Mouse (Mus musculus) lung, embryonic 16.5 days (tissue): Measurements from ENCODE around the gene Vwa8. TPM values are rescaled to one million over a fixed set of nuclear protein-coding genes. Genes with fewer than 3 reads are reported as not detected.
A peak's percentile ranks its signal among the peaks of the same experiment; 100 is the strongest.

Experiments used
- ATAC-seq: fragments of 200-750 bp; cut with Nextera tagmentation; 2 replicates; pipeline ENCODE4 v1.8.0; 2017; ENCODE audit warnings: low read depth, mild to moderate bottlenecking, moderate library complexity
- H3K27ac ChIP-seq: fragments of 300-500 bp; sonication (generic); 2 replicates; pipeline ENCODE4 v1.5.1; 2014; ENCODE audit warnings: mild to moderate bottlenecking, control low read depth, low read length
- H3K27me3 ChIP-seq: fragments of 300-500 bp; sonication (generic); 2 replicates; pipeline ENCODE4 v1.6.1; 2014; ENCODE audit warnings: low read depth, low read length, mixed read lengths; ENCODE audit not compliant: control insufficient read depth, insufficient read depth
- H3K36me3 ChIP-seq: fragments of 300-500 bp; sonication (generic); 2 replicates; pipeline ENCODE4 v1.6.1; 2014; ENCODE audit warnings: low read length; ENCODE audit not compliant: control insufficient read depth, insufficient read depth
- H3K4me1 ChIP-seq: fragments of 300-500 bp; sonication (generic); replicated peaks from 2 replicates; pipeline ENCODE4 v1.6.1; 2014; ENCODE audit warnings: low read length, mixed read lengths; ENCODE audit not compliant: control insufficient read depth, insufficient read depth
- H3K4me2 ChIP-seq: fragments of 300-500 bp; sonication (generic); 2 replicates; pipeline ENCODE4 v1.6.1; 2014; ENCODE audit warnings: low read depth, low read length, control low read depth
- H3K4me3 ChIP-seq: fragments of 300-500 bp; sonication (generic); 2 replicates; pipeline ENCODE4 v1.5.1; 2014; ENCODE audit warnings: mild to moderate bottlenecking, low read length, control low read depth
- H3K9ac ChIP-seq: fragments of 300-500 bp; sonication (generic); 2 replicates; pipeline ENCODE4 v1.6.1; 2014; ENCODE audit warnings: low read length, control low read depth
- H3K9me3 ChIP-seq: fragments of 300-500 bp; sonication (generic); 2 replicates; pipeline ENCODE4 v1.6.1; 2016; ENCODE audit warnings: low read length; ENCODE audit not compliant: control insufficient read depth
- WGBS: fragments of 180-500 bp; shearing (Covaris S2); extraction: QIAGEN DNeasy Blood & Tissue Kit; methylation state at CpG from one replicate; pipeline ENCODE4 v1.1.7; 2014; 5-methylcytosine and 5-hydroxymethylcytosine counted together
- polyA plus RNA-seq: library from polyadenylated mRNA; unstranded; fragments of >200 nt; fragmentation: Nextera tagmentation; extraction: Ambion mirVana; gene quantifications from 2 replicates; pipeline ENCODE4 v1.2.1, GENCODE M21; 2015

Gene Vwa8
- polyA plus RNA-seq, 1 experiment from 2014 or later, result 10.3 TPM

DNA sequence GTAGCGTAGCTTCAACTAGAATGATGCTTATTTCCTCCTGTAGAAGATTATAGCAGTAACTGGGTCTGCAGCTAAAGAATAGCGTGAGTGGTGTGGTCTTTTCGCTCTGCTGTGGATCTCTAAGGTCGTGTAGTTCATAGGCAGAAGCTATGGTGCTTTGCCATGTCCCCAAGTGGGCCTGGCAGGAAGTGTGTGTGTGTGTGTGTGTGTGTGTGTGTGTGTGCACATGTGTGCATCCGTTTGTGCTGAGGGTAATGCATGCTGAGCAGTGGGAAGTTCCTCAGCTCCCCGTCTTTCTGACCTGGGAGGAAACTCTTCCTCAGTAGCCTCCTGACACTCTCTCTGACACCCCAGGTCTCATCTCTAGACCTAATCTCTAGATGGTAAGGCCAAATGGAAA, 305.0 kb downstream of the Vwa8 start:
- no peak overlapping the region for H3K9ac ChIP-seq
- no peak overlapping the region for H3K27ac ChIP-seq
- H3K9me3 ChIP-seq, result no peaks in the 10 kb centered on the region
- 81% methylated on average over 6 of the region's 6 CpGs for WGBS
- H3K27me3 ChIP-seq, result no peaks in the 10 kb centered on the region
- peaks cover 16% of the 10 kb centered on the region for H3K4me1 ChIP-seq
- H3K36me3 ChIP-seq, result no peaks in the 10 kb centered on the region
- H3K4me2 ChIP-seq, result no peak overlapping the region
- no peak overlapping the region for H3K4me3 ChIP-seq
- ATAC-seq, result no peak

DNA sequence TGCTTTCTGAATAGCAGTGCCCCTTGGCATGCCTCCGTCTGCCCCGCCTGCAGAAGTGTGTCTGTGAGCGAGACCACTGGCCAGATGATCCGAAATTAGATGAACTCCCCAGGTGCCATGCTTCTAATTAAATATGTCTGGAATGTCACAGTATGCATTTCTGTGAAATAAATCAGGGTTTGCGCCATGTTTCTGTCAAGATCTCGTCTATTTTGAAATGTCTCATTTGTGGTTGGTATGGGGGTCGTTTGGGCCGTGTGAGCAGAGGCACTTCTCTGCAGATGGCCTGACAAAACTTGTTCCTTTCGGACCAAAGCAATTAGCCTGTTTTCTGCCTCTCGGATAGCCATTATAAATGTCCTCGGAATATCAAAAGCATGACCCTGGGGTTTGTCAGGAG, 306.1 kb downstream of the Vwa8 start:
- ATAC-seq, result no peak
- Histone ChIP-seq H3K27ac (no peak overlapping the region), H3K9ac (no peak overlapping the region), H3K9me3 (no peaks in the 10 kb centered on the region), H3K4me2 (no peak overlapping the region), H3K4me1 (peaks cover 16% of the 10 kb centered on the region), H3K27me3 (no peaks in the 10 kb centered on the region), H3K4me3 (no peak overlapping the region), H3K36me3 (no peaks in the 10 kb centered on the region)
- 71% methylated on average over 11 of the region's 11 CpGs for WGBS

DNA sequence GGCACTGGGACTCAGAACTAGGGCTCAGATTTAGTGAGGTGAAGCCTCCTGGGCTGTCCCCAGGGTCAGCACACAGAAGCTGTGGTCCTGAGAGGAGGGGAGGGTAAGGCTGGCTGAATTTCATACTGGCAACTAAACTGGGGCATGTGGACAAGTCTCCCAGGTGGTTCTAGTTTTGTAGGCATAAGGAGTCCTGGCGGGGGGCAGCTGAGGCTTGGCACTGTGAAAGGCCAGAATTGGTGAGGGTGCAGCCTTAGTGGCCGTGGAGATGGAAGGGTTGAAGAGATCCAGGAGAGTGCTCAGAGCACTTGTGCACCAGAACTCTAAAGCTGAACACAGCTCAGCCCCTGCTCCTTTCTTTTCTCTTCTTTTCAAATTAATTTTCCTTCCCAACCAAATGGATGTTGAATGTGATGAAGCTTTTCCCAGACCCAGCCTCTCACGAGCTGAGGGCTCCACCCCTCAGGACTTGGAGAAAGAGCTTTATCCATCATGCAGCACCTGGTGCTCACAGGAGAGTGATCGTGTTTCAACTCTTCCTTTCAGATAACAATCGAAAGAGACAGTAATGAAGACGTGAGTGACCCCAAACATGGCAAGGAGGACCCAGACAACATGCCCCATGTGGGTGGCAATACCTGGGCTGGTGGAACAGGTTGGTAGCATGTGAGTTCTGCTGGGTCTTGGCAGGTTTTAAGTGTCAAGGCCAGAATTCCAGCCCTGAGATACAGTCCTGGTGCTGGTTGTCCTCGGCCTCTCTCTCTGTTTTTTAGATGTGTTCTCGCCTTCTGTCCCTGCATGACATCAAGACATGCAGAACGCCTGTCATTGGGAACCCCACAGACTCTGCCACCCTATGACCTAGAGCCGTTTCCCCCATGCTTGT, 307.9 kb downstream of the Vwa8 start:
- 51% methylated on average over 10 of the region's 10 CpGs for WGBS
- Histone ChIP-seq H3K4me1 (peaks cover 18% of the 10 kb centered on the region), H3K9ac (no peak overlapping the region), H3K27ac (peak overlapping the region; percentile 75), H3K9me3 (no peaks in the 10 kb centered on the region), H3K4me3 (no peak overlapping the region), H3K36me3 (no peaks in the 10 kb centered on the region), H3K4me2 (no peak overlapping the region), H3K27me3 (no peaks in the 10 kb centered on the region)
- no peak for ATAC-seq

DNA sequence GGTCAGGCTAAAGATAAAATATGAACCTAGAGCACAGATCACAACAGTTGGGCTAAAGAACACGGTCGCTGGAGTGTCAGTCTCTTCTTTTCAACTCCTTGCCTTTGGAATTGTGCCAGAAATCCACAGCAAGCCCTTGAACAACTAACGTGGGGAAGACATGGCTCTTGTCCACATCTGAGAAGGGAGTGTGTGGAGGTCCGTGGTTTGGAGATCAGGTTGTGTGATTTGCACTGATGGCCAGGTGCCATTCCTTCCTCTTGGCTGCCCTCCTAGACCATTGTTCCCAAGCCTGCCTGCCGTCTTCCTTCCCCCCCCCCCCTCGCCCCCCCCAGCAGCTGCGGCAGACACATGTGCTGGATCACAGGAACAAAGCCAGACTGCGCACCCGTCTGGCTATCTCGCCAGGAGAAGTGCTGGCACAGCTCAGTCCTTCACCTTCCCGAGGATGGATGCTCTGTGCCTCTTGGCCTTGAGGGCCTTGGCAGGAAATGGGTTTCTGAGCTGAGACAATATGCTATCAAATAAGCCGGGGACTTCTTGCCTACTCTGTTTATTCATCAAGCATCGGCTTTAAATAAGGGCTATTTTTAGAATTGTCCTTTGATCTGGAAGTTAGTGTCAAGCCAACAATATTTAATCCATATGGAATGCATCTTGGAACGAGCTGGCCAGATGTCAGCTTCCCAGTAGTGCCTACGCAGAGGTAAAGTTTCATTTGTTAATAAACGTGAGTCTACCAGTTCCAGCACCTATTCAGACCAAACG, 308.8 kb downstream of the Vwa8 start:
- H3K27ac ChIP-seq, result peak overlapping the region; percentile 82
- H3K27me3 ChIP-seq, result no peaks in the 10 kb centered on the region
- peak overlapping the region; percentile 21; the same call in 1 of the 2 replicates for H3K9ac ChIP-seq
- 0 out of 2 replicates have a peak overlapping the region, but pooled peaks have one; percentile 18 for H3K4me2 ChIP-seq
- no peaks in the 10 kb centered on the region for H3K36me3 ChIP-seq
- 12% methylated on average over 15 of the region's 17 CpGs for WGBS
- H3K4me3 ChIP-seq, result no peak overlapping the region
- peak; percentile 90 for ATAC-seq
- H3K9me3 ChIP-seq, result no peaks in the 10 kb centered on the region
- peaks cover 18% of the 10 kb centered on the region for H3K4me1 ChIP-seq

DNA sequence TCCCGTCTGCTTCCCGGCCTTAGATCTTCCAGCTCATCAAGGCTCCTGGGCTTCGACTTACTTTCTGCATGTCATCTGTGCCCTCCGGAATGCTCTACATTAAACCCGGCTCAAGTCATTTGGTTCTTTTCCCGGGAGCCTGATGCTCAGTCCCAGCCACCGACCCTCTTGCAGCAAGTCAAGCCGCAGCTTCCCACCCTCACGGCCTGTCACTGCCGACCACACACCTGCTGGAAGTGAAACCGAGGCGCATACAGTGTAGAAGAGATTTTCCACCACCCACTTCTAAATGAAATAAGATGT, 309.3 kb downstream of the Vwa8 start:
- Histone ChIP-seq H3K4me3 (no peak overlapping the region), H3K9me3 (no peaks in the 10 kb centered on the region), H3K27ac (peak overlapping the region; percentile 82), H3K27me3 (no peaks in the 10 kb centered on the region), H3K4me1 (peaks cover 21% of the 10 kb centered on the region), H3K9ac (peak overlapping the region; percentile 21; the same call in 1 of the 2 replicates), H3K4me2 (0 out of 2 replicates have a peak overlapping the region, but pooled peaks have one; percentile 18), H3K36me3 (no peaks in the 10 kb centered on the region)
- ATAC-seq, result 0 out of 2 replicates have a peak, but pooled peaks have one; percentile 8
- 41% methylated on average over 12 of the region's 12 CpGs for WGBS

DNA sequence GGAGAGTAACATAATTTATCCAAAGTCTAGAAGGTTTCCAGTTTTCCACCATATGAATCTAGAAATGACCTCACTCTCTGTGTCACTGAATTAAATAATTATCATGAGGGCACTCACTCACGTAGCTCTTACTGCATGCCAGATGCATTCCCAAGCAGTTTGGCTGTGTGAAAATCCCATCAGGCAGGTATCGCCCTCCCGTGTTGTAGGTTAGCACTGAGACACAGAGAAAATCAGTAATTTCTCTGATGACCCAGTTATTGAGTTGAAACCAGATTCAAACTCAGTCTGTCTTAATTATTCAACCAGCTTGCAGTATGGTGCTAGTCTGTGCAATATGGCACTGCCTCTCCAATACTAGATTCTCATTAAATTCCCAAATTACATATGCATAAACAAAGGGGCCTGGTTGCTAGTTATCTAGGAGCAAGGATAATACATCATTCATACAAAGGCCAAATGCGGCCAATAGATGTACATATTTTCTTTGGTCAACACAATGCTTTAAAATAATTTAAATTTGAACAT, 309.9 kb downstream of the Vwa8 start:
- Histone ChIP-seq H3K27me3 (no peaks in the 10 kb centered on the region), H3K4me2 (no peak overlapping the region), H3K4me1 (peaks cover 21% of the 10 kb centered on the region), H3K9ac (no peak overlapping the region), H3K36me3 (no peaks in the 10 kb centered on the region), H3K27ac (peak overlapping the region; percentile 82), H3K4me3 (no peak overlapping the region), H3K9me3 (no peaks in the 10 kb centered on the region)
- ATAC-seq, result no peak
- WGBS, result 78% methylated on average over 4 of the region's 4 CpGs

DNA sequence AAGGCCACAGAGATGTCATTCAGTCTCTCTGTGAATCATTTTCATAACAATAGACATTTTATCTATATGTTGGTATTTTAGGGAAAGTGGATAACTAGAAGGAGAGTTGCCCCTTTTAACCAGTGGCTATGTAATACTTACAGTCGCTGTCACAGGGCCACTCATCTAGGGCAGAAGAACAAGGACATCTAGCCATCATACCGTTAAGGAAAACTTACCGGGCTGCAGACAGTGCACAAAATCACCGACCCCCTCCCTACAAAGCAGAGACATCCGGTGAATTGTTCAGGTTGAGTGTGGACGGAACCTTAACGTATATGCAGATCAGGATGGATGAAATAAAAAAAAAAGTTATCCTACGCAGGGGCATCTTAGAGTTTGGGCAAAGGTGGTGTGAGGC, 310.6 kb downstream of the Vwa8 start:
- no peak overlapping the region for H3K27ac ChIP-seq
- no peaks in the 10 kb centered on the region for H3K36me3 ChIP-seq
- no peak overlapping the region for H3K4me3 ChIP-seq
- peaks cover 21% of the 10 kb centered on the region for H3K4me1 ChIP-seq
- no peak overlapping the region for H3K4me2 ChIP-seq
- no peaks in the 10 kb centered on the region for H3K9me3 ChIP-seq
- WGBS, result 89% methylated on average over 8 of the region's 8 CpGs
- H3K9ac ChIP-seq, result no peak overlapping the region
- ATAC-seq, result no peak
- no peaks in the 10 kb centered on the region for H3K27me3 ChIP-seq

DNA sequence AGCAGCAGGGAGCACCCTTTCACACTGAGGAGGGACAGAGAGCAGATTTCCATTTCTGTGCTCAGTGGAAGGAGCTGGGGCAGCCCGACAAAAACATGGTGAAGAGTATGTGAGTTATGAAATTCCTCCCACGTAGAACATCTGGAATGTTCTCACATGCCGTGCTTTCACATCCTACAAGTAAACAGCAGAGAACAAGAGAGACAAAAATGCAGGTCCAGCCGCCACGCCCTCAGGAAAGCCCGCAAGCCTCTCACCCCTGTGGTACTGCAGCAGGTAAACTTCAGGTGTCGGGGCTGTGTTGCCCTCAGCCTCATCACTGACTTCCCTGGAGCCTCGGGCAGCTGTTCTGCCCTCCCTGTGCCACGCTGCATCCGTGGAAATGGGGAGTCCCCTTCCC, 311.6 kb downstream of the Vwa8 start:
- no peak overlapping the region for H3K9ac ChIP-seq
- H3K27ac ChIP-seq, result no peak overlapping the region
- H3K4me3 ChIP-seq, result no peak overlapping the region
- ATAC-seq, result no peak
- H3K9me3 ChIP-seq, result no peaks in the 10 kb centered on the region
- H3K36me3 ChIP-seq, result no peaks in the 10 kb centered on the region
- no peak overlapping the region for H3K4me2 ChIP-seq
- H3K4me1 ChIP-seq, result peaks cover 21% of the 10 kb centered on the region
- H3K27me3 ChIP-seq, result no peaks in the 10 kb centered on the region
- WGBS, result 55% methylated on average over 10 of the region's 10 CpGs

DNA sequence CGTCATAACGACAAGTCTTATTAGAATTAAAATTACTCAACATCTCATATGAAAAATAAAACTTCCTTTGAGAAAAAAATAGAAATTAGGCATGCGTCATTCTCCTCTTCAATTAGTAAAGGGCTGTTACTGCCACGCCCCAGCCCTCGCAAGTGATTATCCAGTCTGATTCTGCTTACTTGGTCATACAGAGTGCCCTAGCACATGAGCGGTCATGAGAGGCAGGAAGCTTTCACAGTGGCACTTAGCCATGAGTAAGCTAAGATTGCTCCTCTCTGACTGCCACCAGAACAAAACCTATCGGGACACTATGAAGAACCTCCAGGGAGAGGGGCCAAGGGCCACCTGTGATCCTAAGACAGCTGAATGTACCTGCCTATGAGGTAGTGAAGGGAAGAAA, 312.1 kb downstream of the Vwa8 start:
- Histone ChIP-seq H3K4me2 (no peak overlapping the region), H3K36me3 (no peaks in the 10 kb centered on the region), H3K27me3 (no peaks in the 10 kb centered on the region), H3K9ac (no peak overlapping the region), H3K9me3 (no peaks in the 10 kb centered on the region), H3K27ac (no peak overlapping the region), H3K4me1 (peaks cover 21% of the 10 kb centered on the region), H3K4me3 (no peak overlapping the region)
- ATAC-seq, result no peak
- WGBS, result 75% methylated on average over 7 of the region's 7 CpGs
